Mouse (Mus musculus) heart, postnatal 0 days (tissue): ENCODE data around the gene Col26a1.

Experiments used
- CTCF ChIP-seq: IDR thresholded peaks from 2 replicates; pipeline ENCODE4 v1.5.1; 2016; ENCODE audit warnings: antibody characterized with exemption, control low read depth, low read depth
- EP300 ChIP-seq: IDR thresholded peaks from 2 replicates; pipeline ENCODE4 v1.6.1; 2016; ENCODE audit warnings: antibody characterized with exemption, low read depth

DNA sequence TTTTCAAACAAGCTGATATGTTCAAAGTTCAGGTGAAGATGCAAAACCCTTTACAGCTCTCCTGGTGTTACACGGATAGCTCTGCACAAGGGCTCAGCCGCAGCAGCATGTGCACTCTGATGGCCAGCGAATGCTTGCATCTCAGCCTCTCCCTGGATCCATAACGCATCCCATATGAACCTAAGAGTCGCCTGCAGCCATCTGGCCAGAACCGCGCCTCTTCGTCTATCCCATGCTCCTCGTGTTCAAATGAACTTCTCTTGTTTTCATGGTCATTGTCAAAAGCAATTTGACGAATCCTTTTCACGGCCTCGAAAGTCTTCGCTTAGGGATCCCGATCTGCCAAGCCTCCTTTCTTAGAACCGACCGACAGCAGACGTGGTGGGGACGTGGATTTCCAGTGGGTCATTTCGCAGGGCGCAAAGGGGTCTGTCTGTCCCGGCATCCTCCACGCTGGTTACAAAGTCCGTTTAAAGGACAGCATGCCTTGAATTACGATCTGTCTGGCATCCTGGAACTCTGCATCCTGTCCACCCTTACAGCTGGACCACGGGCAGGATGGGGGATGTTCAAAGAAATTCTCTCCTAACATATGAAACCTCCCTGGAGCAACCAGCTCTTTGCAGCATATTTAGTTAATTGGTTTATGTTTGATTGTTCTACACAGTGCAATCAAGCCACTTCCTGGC lies 12.0 kb upstream of the Col26a1 start:
- no peak for TF ChIP-seq EP300
- TF ChIP-seq CTCF, result no peak
